Mouse (Mus musculus) olfactory bulb, adult 2 months (tissue): ENCODE data around the gene Vmn2r115. TPM values are rescaled to one million over a fixed set of nuclear protein-coding genes. Genes with fewer than 3 reads are reported as not detected.
"Not testable (repeated sequence)": the region's sequence is repeated elsewhere in the genome, so short reads cannot be mapped to it uniquely, and the experiment has no call there.

ENCODE experiments used
- H3K27ac ChIP-seq: fragments of 200-500 bp; 2 replicates; pipeline ENCODE4 v1.5.1; 2012; ENCODE audit warnings: low read depth, low read length; ENCODE audit not compliant: insufficient read depth
- H3K4me1 ChIP-seq: fragments of 200-500 bp; 2 replicates; pipeline ENCODE4 v1.6.1; 2012; ENCODE audit warnings: low read length; ENCODE audit not compliant: control insufficient read depth, insufficient read depth
- H3K4me3 ChIP-seq: fragments of 200-500 bp; 2 replicates; pipeline ENCODE4 v1.5.1; 2012; ENCODE audit warnings: mild to moderate bottlenecking, low read depth, low read length, moderate library complexity; ENCODE audit not compliant: insufficient read depth
- CTCF ChIP-seq: fragments of 200-500 bp; IDR thresholded peaks from 2 replicates; pipeline ENCODE4 v1.5.1; 2012; ENCODE audit warnings: low read depth, mild to moderate bottlenecking, low read length, moderate library complexity; ENCODE audit not compliant: insufficient read depth
- POLR2A ChIP-seq: fragments of 200-500 bp; IDR thresholded peaks from 2 replicates; pipeline ENCODE4 v1.6.1; 2012; ENCODE audit warnings: mild to moderate bottlenecking, low read depth, low read length, moderate library complexity; ENCODE audit not compliant: insufficient read depth
- WGBS: fragments of 180-500 bp; shearing (Covaris S2); methylation state at CpG from one replicate; pipeline ENCODE4 v1.1.7; 2018; 5-methylcytosine and 5-hydroxymethylcytosine counted together
- polyA plus RNA-seq: library from polyadenylated mRNA; stranded (reverse); fragments of >200 nt; gene quantifications from 2 replicates; pipeline ENCODE4 v1.2.4, GENCODE M21; 2012; ENCODE audit warnings: low replicate concordance; ENCODE audit not compliant: missing spikeins, insufficient read depth, insufficient read length

Vmn2r115 gene
- not detected in 2 replicates for polyA plus RNA-seq

DNA sequence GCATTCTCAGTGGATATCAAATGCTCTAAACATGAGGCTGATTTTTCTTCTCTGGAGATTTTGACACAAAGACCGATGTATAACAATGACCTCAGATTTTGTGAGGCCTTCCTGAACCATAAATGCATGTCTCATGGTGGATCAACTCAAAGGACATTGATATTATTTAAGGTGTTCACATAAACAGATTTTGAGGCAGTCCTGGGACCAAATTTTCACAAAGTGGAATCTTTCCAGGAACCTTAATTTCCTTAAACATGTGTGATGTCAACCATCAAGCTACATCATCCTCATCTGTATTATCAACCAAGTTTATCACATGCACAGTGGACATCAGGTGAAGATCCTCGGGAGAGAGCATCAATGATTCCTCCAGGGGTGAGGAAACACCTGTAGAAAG is at the start of gene Vmn2r115:
Vmn2r115 (plus strand) TSS at position 301 of the 400 bp plus-strand sequence.
- WGBS, result 49% methylated on average over 2 of the region's 2 CpGs
- not testable (repeated sequence) for H3K4me3 ChIP-seq, H3K27ac ChIP-seq, H3K4me1 ChIP-seq

DNA sequence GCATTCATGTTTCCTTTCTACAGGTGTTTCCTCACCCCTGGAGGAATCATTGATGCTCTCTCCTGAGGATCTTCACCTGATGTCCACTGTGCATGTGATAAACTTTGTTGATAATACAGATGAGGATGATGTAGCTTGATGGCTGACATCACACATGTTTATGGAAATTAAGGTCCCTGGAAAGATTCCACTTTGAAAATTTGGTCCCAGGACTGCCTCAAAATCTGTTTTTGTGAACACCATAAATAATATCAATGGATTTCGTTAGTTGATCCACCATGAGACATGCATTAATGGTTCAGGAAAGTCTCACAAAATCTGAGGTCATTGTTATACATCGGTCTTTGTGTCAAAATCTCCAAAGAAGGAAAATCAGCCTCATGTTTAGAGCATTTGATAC is 31.1 kb upstream of the Vmn2r115 start, which contains the start of gene Vmn2r114:
Vmn2r114 (minus strand) TSS at position 101 of the 400 bp plus-strand sequence.
- WGBS, result 60% methylated on average over 2 of the region's 2 CpGs
- not testable (repeated sequence) for H3K4me3 ChIP-seq, H3K27ac ChIP-seq, H3K4me1 ChIP-seq

DNA sequence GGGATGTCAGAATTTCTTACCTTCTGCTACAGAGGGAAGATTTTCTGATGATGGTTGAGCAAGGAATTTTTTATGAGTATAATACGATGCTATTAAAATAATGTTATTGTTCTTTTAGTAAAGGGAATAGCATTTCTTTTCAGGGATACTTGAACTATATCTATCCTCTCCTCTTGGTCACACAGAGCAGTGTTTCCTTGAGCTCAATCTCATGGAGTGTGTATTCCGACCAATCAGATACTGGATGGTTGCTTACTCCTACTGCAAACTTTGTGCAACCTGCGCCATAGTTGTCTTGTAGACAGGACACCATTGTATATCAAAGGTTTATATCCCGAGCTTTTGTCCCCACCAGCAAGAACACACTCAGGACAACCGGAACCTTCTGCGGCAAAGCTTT is 12.9 kb upstream of the Vmn2r115 start:
- 75% methylated on average over 6 of the region's 6 CpGs for WGBS
- Histone ChIP-seq H3K4me1 (no peaks in the 10 kb centered on the region), H3K4me3 (no peak overlapping the region), H3K27ac (no peak overlapping the region)
- TF ChIP-seq CTCF (no peak), POLR2A (no peak)

GRCm38 (mm10) chr17:23351644-23352043 is 8.1 kb downstream of the Vmn2r115 start:
- 68% methylated on average over 1 of the region's 1 CpGs for WGBS
- no peak for TF ChIP-seq POLR2A
- TF ChIP-seq CTCF, result no peak
- no peak overlapping the region for H3K4me3 ChIP-seq
- no peaks in the 10 kb centered on the region for H3K4me1 ChIP-seq
- H3K27ac ChIP-seq, result no peak overlapping the region

DNA sequence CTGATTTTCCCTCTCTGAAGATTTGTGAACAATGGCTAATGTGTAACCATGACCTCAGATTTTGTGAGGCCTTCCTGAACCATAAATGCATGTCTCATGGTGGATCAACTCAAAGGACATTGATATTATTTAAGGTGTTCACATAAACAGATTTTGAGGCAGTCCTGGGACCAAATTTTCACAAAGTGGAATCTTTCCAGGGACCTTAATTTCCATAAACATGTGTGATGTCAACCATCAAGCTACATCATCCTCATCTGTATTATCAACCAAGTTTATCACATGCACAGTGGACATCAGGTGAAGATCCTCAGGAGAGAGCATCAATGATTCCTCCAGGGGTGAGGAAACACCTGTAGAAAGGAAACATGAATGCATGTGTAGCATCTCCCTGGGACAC is 40.8 kb downstream of the Vmn2r115 start, which contains the start of gene Vmn2r116:
Vmn2r116 (plus strand) TSS at position 301 of the 400 bp plus-strand sequence.
- H3K4me3 ChIP-seq, H3K27ac ChIP-seq, H3K4me1 ChIP-seq: not testable (repeated sequence)

Other genes starting within 250 kb of the Vmn2r115 start
- not detected in 2 replicates for gene Zfp40, start 150.5 kb upstream of the Vmn2r115 start, polyA plus RNA-seq
- gene Vmn2r114, start 31.2 kb upstream of the Vmn2r115 start, polyA plus RNA-seq, result not detected in 2 replicates
- gene Vmn2r116, start 40.9 kb downstream of the Vmn2r115 start, polyA plus RNA-seq, result not detected in 2 replicates
- gene Vmn2r117, start 136.0 kb downstream of the Vmn2r115 start, polyA plus RNA-seq, result not detected in 2 replicates
- not detected in 2 replicates for gene Zfp213, start 220.5 kb downstream of the Vmn2r115 start, polyA plus RNA-seq